Mouse (Mus musculus) lung, adult 2 months (tissue): ENCODE measurements around the gene Nepro. TPM values are rescaled to one million over a fixed set of nuclear protein-coding genes. Genes with fewer than 3 reads are reported as not detected.

ENCODE experiments used
- DNase-seq: peaks from one replicate; pipeline ENCODE4 v3.0.0; 2022
- H3K4me1 ChIP-seq: fragments of 200-500 bp; 2 replicates; pipeline ENCODE4 v1.6.1; 2011; ENCODE audit warnings: low read length; ENCODE audit not compliant: control insufficient read depth, insufficient read depth
- H3K4me3 ChIP-seq: fragments of 200-500 bp; replicated peaks from 2 replicates; pipeline ENCODE3; 2011; ENCODE audit warnings: low read depth, mild to moderate bottlenecking, control low read depth, low read length; ENCODE audit errors: extremely low read depth
- CTCF ChIP-seq: fragments of 200-500 bp; IDR thresholded peaks from 2 replicates; pipeline ENCODE4 v1.5.1; 2011; ENCODE audit warnings: mild to moderate bottlenecking, low read length, control low read depth; ENCODE audit not compliant: insufficient read depth
- POLR2A ChIP-seq: fragments of 200-500 bp; IDR thresholded peaks from 2 replicates; pipeline ENCODE4 v1.6.1; 2011; ENCODE audit warnings: low read depth, mild to moderate bottlenecking, control low read depth, low read length, borderline replicate concordance; ENCODE audit errors: extremely low read depth
- WGBS: fragments of 180-500 bp; shearing (Covaris S2); methylation state at CpG from one replicate; pipeline ENCODE4 v1.1.7; 2018; 5-methylcytosine and 5-hydroxymethylcytosine counted together
- polyA plus RNA-seq: library from polyadenylated mRNA; depleted of rRNA; stranded (reverse); fragments of >200 nt; gene quantifications from 2 replicates; pipeline ENCODE4 v1.2.3, GENCODE M21; 2012

The Nepro gene
- polyA plus RNA-seq, 1 experiment, result 3.1 TPM

DNA sequence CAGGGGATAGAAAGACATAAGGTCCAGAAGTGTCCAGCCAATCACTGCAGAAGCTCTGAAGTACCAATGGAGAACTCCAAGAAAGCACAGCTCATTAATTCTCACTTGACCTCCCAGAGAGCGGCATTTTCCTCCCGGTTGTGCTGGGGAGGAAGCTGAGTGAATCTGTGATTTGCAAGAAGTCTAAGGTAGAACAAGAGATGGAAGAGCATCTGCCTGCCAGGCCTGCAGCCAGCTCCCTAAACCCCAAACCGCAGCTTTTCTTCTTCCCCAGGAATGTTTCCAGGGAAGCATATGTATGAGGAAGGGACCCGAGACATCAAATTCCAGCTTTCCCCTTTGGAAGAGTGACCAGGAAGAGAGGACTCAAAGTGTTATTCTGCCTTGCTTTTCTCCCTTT lies 35.6 kb upstream of the Nepro start:
- peaks cover 3% of the 10 kb centered on the region; the same call in 1 of the 2 replicates for H3K4me1 ChIP-seq
- no peak overlapping the region for H3K4me3 ChIP-seq
- no peak for DNase-seq
- WGBS, result 33% methylated on average over 4 of the region's 4 CpGs
- TF ChIP-seq CTCF (no peak), POLR2A (no peak)

DNA sequence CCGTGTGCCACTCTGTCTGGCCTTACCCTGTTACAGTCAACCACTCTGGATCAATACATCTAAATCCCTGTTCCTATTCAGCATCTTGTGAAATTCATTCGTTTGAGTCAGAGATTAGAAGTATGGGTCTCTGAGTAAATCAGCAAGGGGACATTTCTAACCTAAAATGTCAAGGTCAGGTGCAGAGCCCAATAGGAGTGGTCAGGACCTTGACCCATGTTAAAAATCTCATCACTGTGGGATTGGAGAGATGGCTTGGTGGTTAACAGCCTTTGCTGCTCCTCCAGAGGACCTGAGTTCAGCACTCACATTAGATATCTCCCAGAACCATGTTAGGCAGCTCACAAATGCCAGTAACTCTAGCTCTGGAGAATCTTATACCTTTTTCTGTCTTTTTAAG lies 33.6 kb upstream of the Nepro start:
- TF ChIP-seq CTCF, result no peak
- no peak for TF ChIP-seq POLR2A
- H3K4me3 ChIP-seq, result no peak overlapping the region
- WGBS, result 88% methylated on average over 2 of the region's 2 CpGs
- peaks cover 3% of the 10 kb centered on the region; the same call in 1 of the 2 replicates for H3K4me1 ChIP-seq
- no peak for DNase-seq

DNA sequence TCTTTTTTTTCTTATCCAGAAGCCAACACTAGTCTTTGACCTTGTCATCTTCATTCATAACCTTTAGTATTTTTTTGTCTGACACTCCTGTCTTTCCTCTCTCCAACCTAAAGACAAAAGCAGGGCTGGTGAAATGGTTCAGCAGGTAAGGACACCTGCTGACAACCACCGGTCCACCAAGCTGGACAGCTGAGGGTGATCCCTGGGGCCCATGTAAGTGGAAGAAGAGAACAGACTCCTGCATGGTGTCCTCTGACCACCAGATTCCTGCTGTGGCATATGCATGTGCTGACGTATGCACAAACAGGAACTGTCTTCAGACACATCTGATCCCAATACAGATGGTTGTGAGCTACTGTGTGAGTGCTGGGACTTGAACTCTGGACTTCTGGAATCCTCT lies 33.0 kb upstream of the Nepro start:
- 64% methylated on average over 2 of the region's 2 CpGs for WGBS
- TF ChIP-seq POLR2A (no peak), CTCF (no peak)
- DNase-seq, result no peak
- peaks cover 3% of the 10 kb centered on the region; the same call in 1 of the 2 replicates for H3K4me1 ChIP-seq
- no peak overlapping the region for H3K4me3 ChIP-seq

DNA sequence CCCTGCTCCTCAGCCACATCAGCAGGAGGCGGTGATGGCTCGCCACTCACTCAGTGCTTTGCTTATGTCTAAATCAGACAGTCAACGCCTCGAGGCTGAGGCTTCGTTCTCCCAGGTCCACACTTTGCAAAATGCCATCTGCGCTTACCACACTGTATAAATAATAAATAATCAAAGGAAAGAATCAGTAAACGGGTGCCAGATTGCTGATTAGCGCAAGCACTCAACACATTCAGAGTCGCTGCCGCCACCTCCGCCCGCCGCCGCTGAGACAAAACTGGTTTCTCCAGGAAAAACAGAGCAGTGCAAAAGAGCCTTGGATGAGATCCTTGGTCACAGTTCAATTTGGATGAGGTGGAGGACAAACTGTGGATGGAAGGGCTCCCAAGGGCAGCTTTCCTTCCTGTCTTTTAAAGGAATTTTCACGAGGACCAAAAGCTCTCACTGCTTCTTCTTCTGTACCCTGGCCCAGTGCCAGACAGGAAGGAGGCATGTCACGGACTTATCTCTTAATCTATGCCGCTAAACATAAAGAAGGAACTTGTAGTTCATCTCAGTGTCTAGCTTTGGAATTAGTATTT lies 32.5 kb upstream of the Nepro start:
- peak; percentile 23 for DNase-seq
- WGBS, result 19% methylated on average over 17 of the region's 17 CpGs
- H3K4me3 ChIP-seq, result no peak overlapping the region
- peaks cover 3% of the 10 kb centered on the region; the same call in 1 of the 2 replicates for H3K4me1 ChIP-seq
- TF ChIP-seq CTCF (no peak), POLR2A (no peak)

DNA sequence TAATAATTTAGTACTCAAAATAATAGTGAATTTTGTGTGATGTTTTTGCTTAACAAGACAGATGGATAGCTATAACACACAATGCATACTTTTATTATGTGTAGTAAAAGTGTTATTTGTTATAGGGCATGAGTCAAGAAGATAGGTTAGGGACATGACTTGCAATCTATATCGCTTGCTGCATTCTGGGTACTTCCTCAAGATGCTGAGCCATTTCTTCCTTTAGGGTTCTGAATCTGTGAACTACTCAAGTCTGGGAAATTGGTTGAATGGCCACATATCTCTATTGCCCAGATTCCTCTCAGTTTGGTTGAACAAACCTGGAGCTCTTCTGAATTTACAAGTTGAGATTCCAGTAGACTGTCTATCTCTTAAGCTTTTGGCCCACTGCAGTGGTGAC lies 31.6 kb upstream of the Nepro start:
- Histone ChIP-seq H3K4me1 (peaks cover 6% of the 10 kb centered on the region), H3K4me3 (no peak overlapping the region)
- TF ChIP-seq POLR2A (no peak), CTCF (no peak)
- no peak for DNase-seq
- 92% methylated on average over 1 of the region's 1 CpGs for WGBS

DNA sequence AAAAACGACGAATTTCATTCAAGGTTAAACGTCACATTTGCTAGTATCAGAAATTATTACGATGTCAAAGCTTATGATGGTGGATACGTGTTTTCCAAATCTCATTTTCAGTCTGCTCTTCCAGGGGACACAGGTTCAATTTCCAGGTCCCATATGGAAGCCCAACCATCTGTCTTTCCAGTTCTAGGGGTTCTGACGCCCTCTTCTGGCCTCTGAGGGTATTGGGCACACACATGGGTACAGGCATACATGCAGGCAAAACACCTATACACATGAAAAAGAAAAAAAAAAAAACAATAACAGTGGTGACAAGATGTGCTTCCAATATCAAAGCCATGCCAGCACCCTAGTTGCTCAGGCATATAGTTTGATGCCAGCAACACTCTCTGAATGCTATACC lies 30.4 kb upstream of the Nepro start:
- DNase-seq, result no peak
- 76% methylated on average over 6 of the region's 6 CpGs for WGBS
- H3K4me1 ChIP-seq, result peaks cover 6% of the 10 kb centered on the region
- TF ChIP-seq POLR2A, result no peak
- TF ChIP-seq CTCF, result no peak
- no peak overlapping the region for H3K4me3 ChIP-seq

DNA sequence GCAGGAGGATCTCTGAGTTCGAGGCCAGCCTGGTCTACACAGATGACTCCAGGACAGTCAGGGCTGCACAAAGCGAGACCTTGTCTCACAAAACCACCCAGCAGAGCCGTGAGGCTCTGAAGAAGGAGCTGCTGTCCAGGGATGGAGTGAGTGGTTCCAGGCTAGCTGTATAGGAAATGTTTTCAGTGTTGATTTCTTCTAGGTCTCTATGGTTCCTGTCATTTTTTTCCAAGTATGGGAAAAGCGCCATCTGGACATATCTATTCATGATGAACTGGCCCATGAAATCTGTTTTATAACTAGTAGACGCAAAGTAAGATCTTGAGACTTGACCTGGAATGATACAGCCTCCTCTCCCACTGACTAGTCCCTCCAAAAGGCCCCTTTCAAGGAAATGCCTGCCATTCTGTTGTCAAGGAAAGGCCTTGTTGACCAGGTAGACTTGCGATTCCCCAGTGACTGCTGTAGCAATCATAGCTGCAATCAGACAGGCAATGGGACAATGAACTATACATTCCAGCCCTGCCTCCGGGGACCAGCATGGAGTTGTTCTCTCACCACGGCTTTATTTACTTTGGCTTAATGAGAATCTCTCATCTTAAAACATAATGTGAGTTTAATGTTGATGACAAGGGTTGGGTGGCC lies 28.8 kb upstream of the Nepro start:
- DNase-seq, result no peak
- no peak overlapping the region for H3K4me3 ChIP-seq
- WGBS, result 72% methylated on average over 8 of the region's 8 CpGs
- TF ChIP-seq CTCF, result no peak
- TF ChIP-seq POLR2A, result no peak
- peaks cover 6% of the 10 kb centered on the region for H3K4me1 ChIP-seq

DNA sequence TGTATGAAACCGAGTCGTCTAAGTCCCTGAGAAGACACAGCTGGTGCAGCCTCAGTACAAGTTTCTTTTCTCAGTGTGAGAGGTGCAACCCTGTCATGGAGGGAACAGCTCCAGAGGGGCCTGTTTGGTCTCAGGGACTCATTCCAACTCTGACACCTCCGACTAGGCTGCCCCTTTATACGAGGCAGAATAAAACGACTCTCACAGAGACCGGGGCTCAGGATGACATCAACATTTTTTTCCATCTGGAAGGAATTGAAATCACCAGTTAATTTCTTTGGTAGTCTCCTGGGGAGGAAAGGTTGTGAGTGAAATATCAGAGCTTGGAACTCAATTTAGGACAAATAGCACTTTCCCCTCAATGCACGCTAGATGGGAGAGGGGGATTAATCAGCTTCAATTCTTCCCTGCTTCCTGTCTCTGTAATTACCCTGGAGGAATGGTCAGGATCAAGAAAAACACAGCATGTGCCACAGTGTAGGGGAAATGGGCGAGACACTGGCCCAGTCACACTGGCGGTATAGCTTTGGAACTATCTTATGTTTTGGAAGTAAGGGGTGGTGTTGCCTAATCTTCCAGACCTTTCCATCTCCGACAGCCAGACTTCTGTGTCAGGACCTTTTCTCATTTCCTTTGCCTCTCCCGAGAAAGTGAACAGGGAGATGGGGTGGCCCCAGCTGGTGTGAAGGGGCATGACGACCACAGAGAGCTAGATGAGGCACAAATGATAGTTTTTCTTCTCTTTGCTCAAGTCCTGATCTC lies 28.1 kb upstream of the Nepro start:
- WGBS, result 44% methylated on average over 12 of the region's 12 CpGs
- H3K4me3 ChIP-seq, result no peak overlapping the region
- H3K4me1 ChIP-seq, result peaks cover 6% of the 10 kb centered on the region
- DNase-seq, result no peak
- TF ChIP-seq POLR2A (no peak), CTCF (no peak)

DNA sequence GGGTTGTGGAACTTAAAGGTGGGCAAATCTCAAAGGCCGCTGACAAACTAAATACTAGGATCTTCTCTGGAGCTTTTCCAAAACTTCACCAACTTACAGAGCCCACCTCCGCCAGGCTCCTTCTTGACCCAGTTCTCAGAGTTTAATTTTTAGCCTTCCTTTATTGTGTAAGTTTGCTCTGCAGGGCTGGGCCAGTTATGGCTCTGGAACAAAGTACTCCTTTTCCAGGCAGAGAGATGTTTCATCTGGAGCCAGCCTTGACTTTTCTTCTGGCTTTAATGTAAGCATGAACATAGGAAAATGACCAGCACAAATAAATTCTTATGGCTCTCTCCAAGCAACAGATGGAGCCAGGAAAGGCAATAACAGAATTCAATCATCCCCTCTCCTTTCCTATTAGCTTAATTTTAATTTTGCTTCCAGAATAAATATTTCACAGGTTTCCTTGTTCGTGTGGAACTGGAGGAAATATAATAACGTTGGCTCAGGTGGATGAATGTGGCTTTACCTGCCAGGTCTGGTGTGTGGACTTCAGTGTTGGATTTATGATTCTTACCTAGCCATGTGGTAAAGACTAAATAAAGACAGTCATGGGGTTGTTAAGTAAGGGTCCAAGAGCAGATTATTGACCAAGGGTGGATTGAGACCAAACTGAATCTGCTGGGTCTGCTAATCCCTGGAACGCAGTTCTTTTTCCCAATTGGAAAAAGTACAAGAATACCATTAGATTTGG lies 26.5 kb upstream of the Nepro start:
- no peak for TF ChIP-seq CTCF
- no peak for TF ChIP-seq POLR2A
- DNase-seq, result no peak
- peaks cover 3% of the 10 kb centered on the region; the same call in 1 of the 2 replicates for H3K4me1 ChIP-seq
- no peak overlapping the region for H3K4me3 ChIP-seq
- 66% methylated on average over 5 of the region's 5 CpGs for WGBS
